Mouse (Mus musculus) ES-Bruce4 (cell line): Measurements from ENCODE around the gene Trim68. TPM values are rescaled to one million over a fixed set of nuclear protein-coding genes. Genes with fewer than 3 reads are reported as not detected.

ENCODE experiments used
- H3K27ac ChIP-seq: 2 replicates; pipeline ENCODE4 v1.5.1; 2012; ENCODE audit warnings: low read length, inconsistent platforms; ENCODE audit not compliant: insufficient read depth
- H3K27me3 ChIP-seq: 2 replicates; pipeline ENCODE4 v1.6.1; 2012; ENCODE audit warnings: mild to moderate bottlenecking, low read length, inconsistent platforms; ENCODE audit not compliant: control insufficient read depth, poor library complexity, insufficient read depth, severe bottlenecking
- H3K36me3 ChIP-seq: 2 replicates; pipeline ENCODE4 v1.6.1; 2012; ENCODE audit warnings: inconsistent platforms, mild to moderate bottlenecking, low read length, moderate library complexity; ENCODE audit not compliant: control insufficient read depth, poor library complexity, insufficient read depth, severe bottlenecking
- H3K4me1 ChIP-seq: one replicate; pipeline ENCODE4 v1.8.1; 2011; ENCODE audit warnings: low read length; ENCODE audit not compliant: control insufficient read depth, insufficient read depth
- H3K4me3 ChIP-seq: 2 replicates; pipeline ENCODE4 v1.5.1; 2011; ENCODE audit warnings: low read depth, mild to moderate bottlenecking, low read length
- H3K9ac ChIP-seq: 2 replicates; pipeline ENCODE4 v1.6.1; 2012; ENCODE audit warnings: low read depth, mild to moderate bottlenecking, inconsistent platforms; ENCODE audit not compliant: poor library complexity, severe bottlenecking
- H3K9me3 ChIP-seq: replicated peaks from 2 replicates; pipeline ENCODE4 v1.6.1; 2012; ENCODE audit warnings: mild to moderate bottlenecking, low read length, inconsistent platforms; ENCODE audit not compliant: control insufficient read depth, poor library complexity, insufficient read depth, severe bottlenecking
- CTCF ChIP-seq: IDR thresholded peaks from one replicate; pipeline ENCODE4 v1.8.1; 2011; ENCODE audit warnings: low read depth, low read length
- EP300 ChIP-seq: IDR thresholded peaks from 2 replicates; pipeline ENCODE4 v1.6.1; 2011; ENCODE audit warnings: low read depth, low read length; ENCODE audit not compliant: insufficient read depth
- POLR2A ChIP-seq: IDR thresholded peaks from one replicate; pipeline ENCODE4 v1.8.1; 2011; ENCODE audit warnings: low read length; ENCODE audit not compliant: insufficient read depth
- polyA plus RNA-seq: library from polyadenylated mRNA; stranded (reverse); fragments of >200 nt; gene quantifications from 2 replicates; pipeline ENCODE4 v1.2.4, GENCODE M21; 2011; ENCODE audit warnings: low read depth; ENCODE audit not compliant: missing spikeins, insufficient read depth, insufficient read length

Gene Trim68
- polyA plus RNA-seq, 1 experiment = 7.6 TPM

- no peak within 1 kb of the TSS for H3K9ac ChIP-seq
- TF ChIP-seq CTCF = no peak
- no peak for TF ChIP-seq EP300
- no peak for TF ChIP-seq POLR2A
- H3K4me3 ChIP-seq = no peak within 1 kb of the TSS
- no peaks in the 10 kb centered on the region for H3K4me1 ChIP-seq
- H3K27me3 ChIP-seq = no peaks in the 10 kb centered on the region
- no peaks in the 10 kb centered on the region for H3K9me3 ChIP-seq
- no peaks in the 10 kb centered on the region for H3K36me3 ChIP-seq
- no peak within 1 kb of the TSS for H3K27ac ChIP-seq
Observed at GRCm38 (mm10) chr7:102638132-102638531, 49.0 kb downstream of the Trim68 start, which contains the start of gene Olfr554. TSS of gene Olfr554 (plus strand) at chr7:102638432.

GRCm38 (mm10) chr7:102636665-102637064 is 50.5 kb downstream of the Trim68 start:
- no peaks in the 10 kb centered on the region for H3K4me1 ChIP-seq
- TF ChIP-seq POLR2A (no peak), EP300 (no peak), CTCF (no peak)
- no peaks in the 10 kb centered on the region for H3K9me3 ChIP-seq
- H3K36me3 ChIP-seq = no peaks in the 10 kb centered on the region
- H3K9ac ChIP-seq = no peak overlapping the region
- H3K27me3 ChIP-seq = no peaks in the 10 kb centered on the region
- no peak overlapping the region for H3K27ac ChIP-seq
- no peak overlapping the region for H3K4me3 ChIP-seq

Other genes with a start within 250 kb of the Trim68 start
- gene Rrm1, start 245.6 kb downstream of the Trim68 start, polyA plus RNA-seq = 157 and 167 TPM in 2 replicates
- not detected in 2 replicates for gene Olfr543, start 205.6 kb downstream of the Trim68 start, polyA plus RNA-seq
- not detected in 2 replicates for gene Olfr544, start 199.0 kb downstream of the Trim68 start, polyA plus RNA-seq
- not detected in 2 replicates for gene Olfr545, start 187.8 kb downstream of the Trim68 start, polyA plus RNA-seq
- gene Olfr547, start 152.6 kb downstream of the Trim68 start, polyA plus RNA-seq = not detected in 2 replicates
- gene Olfr548-ps1, start 146.4 kb downstream of the Trim68 start, polyA plus RNA-seq = not detected in 2 replicates
- not detected in 2 replicates for gene Olfr549, start 137.5 kb downstream of the Trim68 start, polyA plus RNA-seq
- 8.6 and 9.9 TPM in 2 replicates for gene Trim21, start 121.8 kb downstream of the Trim68 start, polyA plus RNA-seq
- not detected in 2 replicates for gene Olfr550, start 115.9 kb downstream of the Trim68 start, polyA plus RNA-seq
- not detected in 2 replicates for gene Olfr551, start 95.4 kb downstream of the Trim68 start, polyA plus RNA-seq
- gene Olfr552, start 89.6 kb downstream of the Trim68 start, polyA plus RNA-seq = not detected in 2 replicates
- not detected in 2 replicates for gene Olfr553, start 69.1 kb downstream of the Trim68 start, polyA plus RNA-seq
- gene Olfr554, start 48.9 kb downstream of the Trim68 start, polyA plus RNA-seq = not detected in 2 replicates
- gene Olfr555, start 28.5 kb downstream of the Trim68 start, polyA plus RNA-seq = not detected in 2 replicates
- not detected in 2 replicates for gene Olfr556, start 22.4 kb downstream of the Trim68 start, polyA plus RNA-seq
- gene Olfr557, start 8.6 kb upstream of the Trim68 start, polyA plus RNA-seq = not detected in 2 replicates
- not detected in 2 replicates for gene Olfr558, start 14.9 kb upstream of the Trim68 start, polyA plus RNA-seq
- not detected in 2 replicates for gene Olfr33, start 31.7 kb upstream of the Trim68 start, polyA plus RNA-seq
- not detected in 2 replicates for gene Olfr559, start 40.2 kb upstream of the Trim68 start, polyA plus RNA-seq
- gene Olfr560, start 72.0 kb upstream of the Trim68 start, polyA plus RNA-seq = not detected in 2 replicates
- gene Olfr78, start 72.1 kb upstream of the Trim68 start, polyA plus RNA-seq = not detected in 2 replicates
- gene Olfr561, start 83.9 kb upstream of the Trim68 start, polyA plus RNA-seq = not detected in 2 replicates
- gene Olfr564, start 116.2 kb upstream of the Trim68 start, polyA plus RNA-seq = not detected in 2 replicates
- gene Olfr566, start 171.4 kb upstream of the Trim68 start, polyA plus RNA-seq = not detected in 2 replicates
- not detected in 2 replicates for gene Olfr568, start 189.8 kb upstream of the Trim68 start, polyA plus RNA-seq
- gene Olfr569, start 203.6 kb upstream of the Trim68 start, polyA plus RNA-seq = not detected in 2 replicates
- gene Olfr570, start 207.2 kb upstream of the Trim68 start, polyA plus RNA-seq = not detected in 2 replicates
- 0.33 and 0.39 TPM in 2 replicates for gene Olfr571, start 230.2 kb upstream of the Trim68 start, polyA plus RNA-seq
- gene Olfr572, start 237.1 kb upstream of the Trim68 start, polyA plus RNA-seq = not detected in 2 replicates